9 mouse cellular contexts compared by ENCODE assay signal in genomic region chr13:111953860-111954519, GRCm38 (mm10).
DNase-seq lines count a peak whose midpoint lies in the region; ATAC-seq and TF ChIP-seq lines count a peak whose summit lies in the region.
"Had no signal": no experiment of that assay in that cellular context is flagged by ENCODE, and none has a peak within 500 bp of the region (broad histone marks: within the 10 kb centered on the region; RNA-seq: fewer than 3 reads in every experiment).

No protein-coding gene starts in this region.

- no peak for TF ChIP-seq POLR2A in myocyte (IDR thresholded peaks at IDR 0.05; ENCODE audit: insufficient read length, low read depth)

- WGBS in hindbrain, embryonic 10.5 days: 79% methylated on average over 8 of the region's 8 CpGs
- 58% methylated on average over 8 of the region's 8 CpGs for WGBS in hindbrain, embryonic 16.5 days
- 49% methylated on average over 8 of the region's 8 CpGs for WGBS in lung, embryonic 15.5 days
- 59% methylated on average over 8 of the region's 8 CpGs for WGBS in heart, embryonic 14.5 days

- H3K79me2 ChIP-seq in myocyte (ENCODE audit: control insufficient read depth, insufficient read depth): no peaks in the 10 kb centered on the region

- no peaks in the 10 kb centered on the region for H3K36me3 ChIP-seq in hindbrain, embryonic 10.5 days
- no peaks in the 10 kb centered on the region for H3K36me3 ChIP-seq in hindbrain, embryonic 16.5 days (ENCODE audit: control insufficient read depth, insufficient read depth, low read length)
- H3K36me3 ChIP-seq in lung, embryonic 15.5 days: no peaks in the 10 kb centered on the region
- no peaks in the 10 kb centered on the region for H3K36me3 ChIP-seq in heart, embryonic 14.5 days (ENCODE audit: control insufficient read depth, insufficient read depth, low read length)
- H3K36me3 ChIP-seq in myocyte (ENCODE audit: control insufficient read depth, insufficient read depth): no peaks in the 10 kb centered on the region

- H3K27me3 ChIP-seq in hindbrain, embryonic 10.5 days (ENCODE audit: insufficient read depth, poor library complexity, severe bottlenecking): no peaks in the 10 kb centered on the region
- no peaks in the 10 kb centered on the region for H3K27me3 ChIP-seq in hindbrain, embryonic 16.5 days (replicated peaks; ENCODE audit: control insufficient read depth, insufficient read depth, low read length)
- H3K27me3 ChIP-seq in lung, embryonic 15.5 days: no peaks in the 10 kb centered on the region
- no peaks in the 10 kb centered on the region for H3K27me3 ChIP-seq in heart, embryonic 14.5 days (ENCODE audit: control insufficient read depth, insufficient read depth, low read length)
- no peaks in the 10 kb centered on the region for H3K27me3 ChIP-seq in myocyte (ENCODE audit: control insufficient read depth, insufficient read depth, insufficient read length)
- H3K27me3 ChIP-seq: megakaryocyte, embryonic 14.5 days had no signal

- H3K4me2 ChIP-seq in hindbrain, embryonic 16.5 days (ENCODE audit: low read length): no peak overlapping the region
- peak overlapping the region; percentile 17 for H3K4me2 ChIP-seq in lung, embryonic 15.5 days
- H3K4me2 ChIP-seq in heart, embryonic 14.5 days (ENCODE audit: low read length): 0 out of 2 replicates have a peak overlapping the region, but pooled peaks have one; percentile 11
- H3K4me2 ChIP-seq in myocyte (ENCODE audit: low read depth): peak overlapping the region; percentile 1

- no peaks in the 10 kb centered on the region for H3K9me3 ChIP-seq in hindbrain, embryonic 10.5 days
- no peaks in the 10 kb centered on the region for H3K9me3 ChIP-seq in hindbrain, embryonic 16.5 days (ENCODE audit: control insufficient read depth, low read length)
- no peaks in the 10 kb centered on the region for H3K9me3 ChIP-seq in lung, embryonic 15.5 days
- H3K9me3 ChIP-seq in heart, embryonic 14.5 days (ENCODE audit: control insufficient read depth, low read length): no peaks in the 10 kb centered on the region

- no peak for ATAC-seq in hindbrain, embryonic 16.5 days
- ATAC-seq in lung, embryonic 15.5 days (ENCODE audit: borderline replicate concordance, extremely low read depth, low FRiP score, low TSS enrichment): no peak
- ATAC-seq in heart, embryonic 14.5 days (ENCODE audit: insufficient number of reproducible peaks, insufficient read depth, low FRiP score, low read depth): no peak

- 0 out of 2 replicates have a peak overlapping the region, but pooled peaks have one; percentile 29 for H3K27ac ChIP-seq in hindbrain, embryonic 10.5 days
- no peak overlapping the region for H3K27ac ChIP-seq in hindbrain, embryonic 16.5 days (ENCODE audit: low read depth, low read length)
- H3K27ac ChIP-seq in lung, embryonic 15.5 days: 0 out of 2 replicates have a peak overlapping the region, but pooled peaks have one; percentile 7
- peak overlapping the region; percentile 6 to 17; a peak in 3 of 4 replicates for H3K27ac ChIP-seq in heart, embryonic 14.5 days (replicated peaks in 1 of 2; ENCODE audit: control insufficient read depth in 1 of 2, insufficient read depth in 1 of 2, low read depth in 2 of 2, low read length in 2 of 2)

- H3ac ChIP-seq in myocyte (ENCODE audit: control insufficient read depth, insufficient read length): no peak overlapping the region

- H3K4me1 ChIP-seq in hindbrain, embryonic 10.5 days (replicated peaks): peaks cover 9% of the 10 kb centered on the region
- H3K4me1 ChIP-seq in hindbrain, embryonic 16.5 days (ENCODE audit: control insufficient read depth, insufficient read depth, low read depth, low read length): no peaks in the 10 kb centered on the region
- H3K4me1 ChIP-seq in lung, embryonic 15.5 days: peaks cover 23% of the 10 kb centered on the region
- peaks cover 3 to 13% of the 10 kb centered on the region in 2 experiments for H3K4me1 ChIP-seq in heart, embryonic 14.5 days (ENCODE audit: control insufficient read depth in 2 of 2, insufficient read depth in 2 of 2, low read length in 2 of 2)
- H3K4me1 ChIP-seq: megakaryocyte, embryonic 14.5 days had no signal

- H3K9ac ChIP-seq in hindbrain, embryonic 16.5 days (ENCODE audit: low read depth, low read length): no peak overlapping the region
- H3K9ac ChIP-seq in lung, embryonic 15.5 days: no peak overlapping the region
- H3K9ac ChIP-seq in heart, embryonic 14.5 days (ENCODE audit: low read length): no peak overlapping the region

- H3K4me3 ChIP-seq in hindbrain, embryonic 10.5 days: no peak overlapping the region
- no peak overlapping the region for H3K4me3 ChIP-seq in hindbrain, embryonic 16.5 days (ENCODE audit: low read length)
- no peak overlapping the region for H3K4me3 ChIP-seq in lung, embryonic 15.5 days
- no peak overlapping the region for H3K4me3 ChIP-seq in heart, embryonic 14.5 days (ENCODE audit: control insufficient read depth in 1 of 2, insufficient read depth in 1 of 2, low read depth in 1 of 2, low read length in 2 of 2)
- H3K4me3 ChIP-seq in myocyte: no peak overlapping the region
- H3K4me3 ChIP-seq: megakaryocyte, embryonic 14.5 days had no signal

- DNase-seq in hindbrain, embryonic 10.5 days (ENCODE audit: low spot score): no peak
- DNase-seq in lung, postnatal 10 days: no peak
- no peak for DNase-seq in right cerebral cortex, adult 2 months (ENCODE audit: low spot score in 2 of 2)
- DNase-seq: thymus, postnatal 25 days had no signal

TF ChIP-seq in myocyte, 11 proteins besides CTCF, POLR2A, EP300 and RAD21:
- no peak for TF ChIP-seq REST (IDR thresholded peaks at IDR 0.05; ENCODE audit: insufficient read depth, insufficient read length)
- TF ChIP-seq CEBPB (IDR thresholded peaks at IDR 0.05; ENCODE audit: insufficient read depth, poor library complexity, severe bottlenecking): no peak
- TF ChIP-seq MAX (IDR thresholded peaks at IDR 0.05; ENCODE audit: low read depth): no peak
- TF ChIP-seq SRF (IDR thresholded peaks at IDR 0.05; ENCODE audit: control insufficient read depth, insufficient read length, low read depth): no peak
- TF ChIP-seq TCF3 (IDR thresholded peaks at IDR 0.05; ENCODE audit: insufficient read length, low read depth): no peak
- no peak for TF ChIP-seq E2F4 (IDR thresholded peaks at IDR 0.05; ENCODE audit: insufficient read depth)
- TF ChIP-seq POLR2AphosphoS2 (IDR thresholded peaks at IDR 0.05; ENCODE audit: insufficient read length, low read depth): no peak
- no peak for TF ChIP-seq USF1 (IDR thresholded peaks at IDR 0.05; ENCODE audit: low read depth)
- no peak for TF ChIP-seq MYOG (IDR thresholded peaks at IDR 0.05; ENCODE audit: control insufficient read depth in 1 of 3, insufficient read depth in 1 of 3, insufficient read length in 2 of 3, low read depth in 2 of 3)
- TF ChIP-seq TCF12 (IDR thresholded peaks at IDR 0.05; ENCODE audit: insufficient read depth, poor library complexity, severe bottlenecking): no peak
- TF ChIP-seq MYOD1 (IDR thresholded peaks at IDR 0.05; ENCODE audit: control insufficient read depth in 1 of 3, insufficient read length in 2 of 3, low read depth in 2 of 3): no peak
